Mouse (Mus musculus) liver, embryonic 11.5 days (tissue): ENCODE measurements at regions not wholly inside any gene's neighbourhood (a gene's known extent, or its start where the extent isn't known, plus 50 kb on each side); places are given as distances from the start of the nearest gene placed in this dataset.

Source experiments
- ATAC-seq: fragments of 200-750 bp; cut with Nextera tagmentation; replicated peaks from 2 replicates; pipeline ENCODE4 v1.8.0; 2017; ENCODE audit warnings: moderate number of reproducible peaks, mild to moderate bottlenecking, moderate TSS enrichment, moderate library complexity; ENCODE audit not compliant: low FRiP score
- DNase-seq: peaks from one replicate; pipeline ENCODE4 v3.0.0-alpha.2; 2017; ENCODE audit warnings: low spot score
- H3K27ac ChIP-seq: fragments of 300-500 bp; sonication (generic); 2 replicates; pipeline ENCODE4 v1.5.1; 2014; ENCODE audit warnings: mild to moderate bottlenecking, low read depth, low read length, control low read depth
- H3K27me3 ChIP-seq: fragments of 300-500 bp; sonication (generic); replicated peaks from 2 replicates; pipeline ENCODE4 v1.6.1; 2014; ENCODE audit warnings: low read length, mixed read lengths; ENCODE audit not compliant: control insufficient read depth, insufficient read depth
- H3K36me3 ChIP-seq: fragments of 300-500 bp; sonication (generic); 2 replicates; pipeline ENCODE4 v1.6.1; 2014; ENCODE audit warnings: mild to moderate bottlenecking, low read length, moderate library complexity, mixed read lengths; ENCODE audit not compliant: control insufficient read depth, insufficient read depth
- H3K4me1 ChIP-seq: fragments of 300-500 bp; sonication (generic); replicated peaks from 2 replicates; pipeline ENCODE4 v1.6.1; 2014; ENCODE audit warnings: low read length, mixed read lengths; ENCODE audit not compliant: control insufficient read depth, insufficient read depth
- H3K4me2 ChIP-seq: fragments of 300-500 bp; sonication (generic); 2 replicates; pipeline ENCODE4 v1.6.1; 2014; ENCODE audit warnings: mild to moderate bottlenecking, control low read depth, moderate library complexity
- H3K4me3 ChIP-seq: fragments of 300-500 bp; sonication (generic); 2 replicates; pipeline ENCODE4 v1.5.1; 2014; ENCODE audit warnings: low read depth, low read length, control low read depth
- H3K9ac ChIP-seq: fragments of 300-500 bp; sonication (generic); 2 replicates; pipeline ENCODE4 v1.6.1; 2014; ENCODE audit warnings: low read depth, low read length, control low read depth
- H3K9me3 ChIP-seq: fragments of 300-500 bp; sonication (generic); 2 replicates; pipeline ENCODE4 v1.6.1; 2016; ENCODE audit warnings: low read length, inconsistent platforms, mixed read lengths; ENCODE audit not compliant: control insufficient read depth
- WGBS: fragments of 180-500 bp; shearing (Covaris S2); extraction: QIAGEN DNeasy Blood & Tissue Kit; methylation state at CpG from one replicate; pipeline ENCODE4 v1.1.7; 2014; 5-methylcytosine and 5-hydroxymethylcytosine counted together

DNA sequence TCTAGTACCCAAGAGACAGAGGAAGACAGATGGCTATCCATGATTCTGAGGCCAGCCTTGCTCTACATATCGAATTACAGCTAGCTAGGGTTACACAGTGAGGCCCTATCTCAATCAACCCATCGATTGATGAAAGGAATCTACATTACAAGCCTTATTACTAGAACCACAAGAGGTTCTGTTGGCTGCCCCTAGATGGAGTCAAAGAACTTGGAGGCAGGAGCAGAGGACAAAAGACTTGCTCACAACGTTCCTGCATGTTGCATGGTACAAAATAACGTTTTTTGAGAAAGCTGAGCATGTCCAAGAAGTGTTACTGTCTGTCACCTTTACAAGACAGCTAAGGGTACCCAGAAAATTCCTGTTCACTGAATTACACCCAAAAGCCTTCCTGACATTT is 129.8 kb downstream of the Usp46 start:
- ATAC-seq (no peak), DNase-seq (no peak)
- H3K27ac ChIP-seq, result no peak overlapping the region
- no peaks in the 10 kb centered on the region for H3K4me1 ChIP-seq
- H3K9ac ChIP-seq, result no peak overlapping the region
- no peak overlapping the region for H3K4me3 ChIP-seq
- WGBS, result 53% methylated on average over 4 of the region's 4 CpGs
- no peaks in the 10 kb centered on the region for H3K36me3 ChIP-seq
- no peaks in the 10 kb centered on the region for H3K9me3 ChIP-seq
- no peaks in the 10 kb centered on the region for H3K27me3 ChIP-seq
- H3K4me2 ChIP-seq, result no peak overlapping the region

DNA sequence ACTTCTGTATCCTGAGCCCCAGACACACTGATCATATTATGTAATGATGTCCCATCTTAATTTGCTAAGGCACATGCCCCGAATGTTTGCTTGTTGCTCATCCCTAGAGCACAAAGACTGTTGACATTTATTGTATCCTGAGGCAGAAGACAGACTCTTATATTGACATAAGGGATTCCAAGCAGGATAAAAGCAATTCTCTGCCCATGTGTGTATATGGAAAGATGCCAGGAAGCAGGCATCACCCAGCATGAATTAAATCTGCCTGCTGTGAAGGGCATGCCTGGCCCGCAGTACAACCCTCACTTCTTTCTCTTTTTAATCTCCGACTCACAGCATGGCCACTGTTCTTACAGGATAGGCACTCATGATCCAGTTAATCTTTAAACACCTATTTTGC is 125.3 kb downstream of the Usp46 start:
- DNase-seq (no peak), ATAC-seq (no peak)
- Histone ChIP-seq H3K36me3 (no peaks in the 10 kb centered on the region), H3K9ac (no peak overlapping the region), H3K9me3 (no peaks in the 10 kb centered on the region), H3K4me3 (no peak overlapping the region), H3K4me1 (no peaks in the 10 kb centered on the region), H3K27me3 (no peaks in the 10 kb centered on the region), H3K27ac (no peak overlapping the region), H3K4me2 (no peak overlapping the region)
- WGBS, result 72% methylated on average over 3 of the region's 3 CpGs

GRCm38 (mm10) chr5:73945671-73946070 is 122.6 kb downstream of the Usp46 start:
- H3K4me2 ChIP-seq, result no peak overlapping the region
- no peaks in the 10 kb centered on the region for H3K4me1 ChIP-seq
- 86% methylated on average over 3 of the region's 3 CpGs for WGBS
- H3K9me3 ChIP-seq, result no peaks in the 10 kb centered on the region
- H3K36me3 ChIP-seq, result no peaks in the 10 kb centered on the region
- no peaks in the 10 kb centered on the region for H3K27me3 ChIP-seq
- H3K9ac ChIP-seq, result no peak overlapping the region
- no peak overlapping the region for H3K4me3 ChIP-seq
- ATAC-seq, result no peak
- DNase-seq, result no peak
- H3K27ac ChIP-seq, result no peak overlapping the region

- Histone ChIP-seq H3K27ac (no peak overlapping the region), H3K4me3 (no peak overlapping the region), H3K9ac (no peak overlapping the region), H3K36me3 (no peaks in the 10 kb centered on the region), H3K9me3 (no peaks in the 10 kb centered on the region), H3K4me1 (no peaks in the 10 kb centered on the region), H3K4me2 (no peak overlapping the region), H3K27me3 (no peaks in the 10 kb centered on the region)
- 87% methylated on average over 6 of the region's 6 CpGs for WGBS
- no peak for ATAC-seq
- DNase-seq, result no peak
Measured at GRCm38 (mm10) chr5:73946164-73946563, 122.1 kb downstream of the Usp46 start.

GRCm38 (mm10) chr5:73948031-73948899 is 120.0 kb downstream of the Usp46 start:
- no peak overlapping the region for H3K27ac ChIP-seq
- 81% methylated on average over 9 of the region's 9 CpGs for WGBS
- no peak for ATAC-seq

More at GRCm38 (mm10) chr5:73948031-73948899, 120.0 kb downstream of the Usp46 start:
- DNase-seq, result no peak
- Histone ChIP-seq H3K4me1 (no peaks in the 10 kb centered on the region), H3K9ac (no peak overlapping the region), H3K4me3 (no peak overlapping the region), H3K4me2 (no peak overlapping the region), H3K27me3 (no peaks in the 10 kb centered on the region), H3K36me3 (no peaks in the 10 kb centered on the region), H3K9me3 (no peaks in the 10 kb centered on the region)
